Mouse (Mus musculus) olfactory bulb, adult 2 months (tissue): Measurements from ENCODE around the gene Gm7534. TPM values are rescaled to one million over a fixed set of nuclear protein-coding genes. Genes with fewer than 3 reads are reported as not detected.
"Not testable (repeated sequence)": the region's sequence is repeated elsewhere in the genome, so short reads cannot be mapped to it uniquely, and the experiment has no call there.

Source experiments
- H3K27ac ChIP-seq: fragments of 200-500 bp; 2 replicates; pipeline ENCODE4 v1.5.1; 2012; ENCODE audit warnings: low read depth, low read length; ENCODE audit not compliant: insufficient read depth
- H3K4me1 ChIP-seq: fragments of 200-500 bp; 2 replicates; pipeline ENCODE4 v1.6.1; 2012; ENCODE audit warnings: low read length; ENCODE audit not compliant: control insufficient read depth, insufficient read depth
- H3K4me3 ChIP-seq: fragments of 200-500 bp; 2 replicates; pipeline ENCODE4 v1.5.1; 2012; ENCODE audit warnings: mild to moderate bottlenecking, low read depth, low read length, moderate library complexity; ENCODE audit not compliant: insufficient read depth
- CTCF ChIP-seq: fragments of 200-500 bp; IDR thresholded peaks from 2 replicates; pipeline ENCODE4 v1.5.1; 2012; ENCODE audit warnings: low read depth, mild to moderate bottlenecking, low read length, moderate library complexity; ENCODE audit not compliant: insufficient read depth
- POLR2A ChIP-seq: fragments of 200-500 bp; IDR thresholded peaks from 2 replicates; pipeline ENCODE4 v1.6.1; 2012; ENCODE audit warnings: mild to moderate bottlenecking, low read depth, low read length, moderate library complexity; ENCODE audit not compliant: insufficient read depth
- WGBS: fragments of 180-500 bp; shearing (Covaris S2); methylation state at CpG from one replicate; pipeline ENCODE4 v1.1.7; 2018; 5-methylcytosine and 5-hydroxymethylcytosine counted together
- polyA plus RNA-seq: library from polyadenylated mRNA; stranded (reverse); fragments of >200 nt; gene quantifications from 2 replicates; pipeline ENCODE4 v1.2.4, GENCODE M21; 2012; ENCODE audit warnings: low replicate concordance; ENCODE audit not compliant: missing spikeins, insufficient read depth, insufficient read length

The Gm7534 gene
- polyA plus RNA-seq, 1 experiment: not detected

- no peak for TF ChIP-seq POLR2A
- TF ChIP-seq CTCF: no peak
- WGBS: 48% methylated on average over 3 of the region's 3 CpGs
- Histone ChIP-seq H3K4me3 (no peak overlapping the region), H3K4me1 (no peaks in the 10 kb centered on the region), H3K27ac (no peak overlapping the region)
Observed at GRCm38 (mm10) chr4:134172391-134172790, 30.4 kb downstream of the Gm7534 start.

GRCm38 (mm10) chr4:134166906-134167305 is 35.9 kb downstream of the Gm7534 start:
- WGBS: 93% methylated on average over 3 of the region's 3 CpGs
- no peak for TF ChIP-seq POLR2A
- no peak for TF ChIP-seq CTCF
- Histone ChIP-seq H3K27ac (no peak overlapping the region), H3K4me1 (no peaks in the 10 kb centered on the region), H3K4me3 (no peak overlapping the region)

DNA sequence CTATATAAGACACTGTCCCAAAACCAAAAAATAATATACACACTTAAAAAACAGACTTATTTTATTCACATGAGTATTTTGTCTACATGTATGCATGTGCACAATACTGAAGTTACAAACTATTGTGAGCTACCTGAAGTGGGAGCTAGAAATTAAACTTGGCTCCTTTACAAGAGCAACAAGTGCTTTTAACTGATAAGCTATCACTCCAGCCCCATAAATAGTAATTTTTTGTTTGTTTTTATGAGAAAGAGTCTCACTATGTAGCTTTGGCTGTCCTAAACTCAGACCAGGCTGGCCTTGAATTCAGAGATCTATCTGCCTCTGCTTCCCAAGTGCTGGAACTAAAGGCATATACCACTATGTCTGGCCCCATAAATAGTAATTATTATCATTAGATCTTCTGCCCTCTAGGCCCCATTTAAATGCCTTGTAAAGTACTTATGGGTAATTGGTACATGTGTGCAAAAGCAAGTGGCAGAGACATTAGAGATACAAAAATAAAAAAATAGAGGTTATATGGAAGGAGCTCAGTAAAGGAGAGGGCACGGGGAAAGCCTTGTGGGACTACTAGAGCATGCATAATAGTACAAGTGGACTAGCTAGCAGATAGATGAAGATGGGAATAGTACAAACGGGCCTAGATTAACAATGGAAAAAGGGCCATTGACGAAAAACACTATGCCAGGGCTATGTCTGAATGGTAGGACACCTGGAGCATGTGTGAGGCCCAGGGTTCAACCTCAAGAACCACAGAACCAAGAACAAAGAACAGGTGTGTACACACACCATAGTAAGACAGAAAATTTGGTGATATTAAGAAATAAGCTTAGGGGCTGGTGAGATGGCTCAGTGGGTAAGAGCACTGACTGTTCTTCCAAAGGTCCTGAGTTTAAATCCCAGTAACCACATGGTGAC is 37.0 kb downstream of the Gm7534 start:
- no peaks in the 10 kb centered on the region for H3K4me1 ChIP-seq
- no peak overlapping the region for H3K4me3 ChIP-seq
- TF ChIP-seq CTCF: no peak
- no peak for TF ChIP-seq POLR2A
- H3K27ac ChIP-seq: no peak overlapping the region
- 83% methylated on average over 3 of the region's 3 CpGs for WGBS

GRCm38 (mm10) chr4:134165024-134165423 is 37.8 kb downstream of the Gm7534 start:
- no peak overlapping the region for H3K27ac ChIP-seq
- 67% methylated on average over 6 of the region's 6 CpGs for WGBS
- H3K4me1 ChIP-seq: no peaks in the 10 kb centered on the region
- H3K4me3 ChIP-seq: no peak overlapping the region
- TF ChIP-seq POLR2A (no peak), CTCF (no peak)

DNA sequence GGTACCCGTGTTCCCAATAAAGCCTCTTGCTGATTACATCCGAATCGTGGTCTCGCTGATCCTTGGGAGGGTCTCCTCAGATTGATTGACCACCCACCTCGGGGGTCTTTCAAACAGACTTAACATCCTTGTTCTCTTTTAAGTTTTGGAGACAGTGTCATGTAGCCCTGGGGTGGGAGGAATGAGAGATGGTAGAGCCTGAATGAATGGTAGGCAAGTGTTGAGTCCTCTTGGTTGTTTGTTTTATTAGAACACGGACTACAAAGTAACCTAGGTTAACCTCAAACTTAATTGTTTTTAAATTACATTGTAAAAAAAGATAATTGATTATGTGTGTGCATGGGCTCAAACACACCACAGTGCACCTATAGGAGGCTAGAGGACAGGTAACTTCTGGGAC is 38.2 kb downstream of the Gm7534 start:
- TF ChIP-seq CTCF (no peak), POLR2A (no peak)
- Histone ChIP-seq H3K27ac (no peak overlapping the region), H3K4me1 (no peaks in the 10 kb centered on the region), H3K4me3 (no peak overlapping the region)
- 95% methylated on average over 5 of the region's 6 CpGs for WGBS

DNA sequence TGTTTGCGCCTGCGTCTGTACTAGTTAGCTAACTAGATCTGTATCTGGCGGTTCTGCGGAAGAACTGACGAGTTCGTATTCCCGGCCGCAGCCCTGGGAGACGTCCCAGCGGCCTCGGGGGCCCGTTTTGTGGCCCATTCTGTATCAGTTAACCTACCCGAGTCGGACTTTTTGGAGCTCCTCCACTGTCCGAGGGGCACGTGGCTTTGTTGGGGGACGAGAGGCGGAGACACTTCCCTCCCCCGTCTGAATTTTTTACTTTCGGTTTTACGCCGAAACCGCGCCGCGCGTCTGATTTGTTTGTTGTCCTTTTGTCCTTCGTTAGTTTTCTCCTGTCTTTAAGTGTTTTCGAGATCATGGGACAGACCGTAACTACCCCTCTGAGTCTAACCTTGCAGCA is 42.7 kb downstream of the Gm7534 start:
- not testable (repeated sequence) for H3K4me1 ChIP-seq
- Histone ChIP-seq H3K27ac (peak overlapping the region; percentile 42; the same call in 1 of the 2 replicates), H3K4me3 (peak overlapping the region; percentile 56)
- WGBS: 16% methylated on average over 30 of the region's 30 CpGs

- 88% methylated on average over 6 of the region's 6 CpGs for WGBS
- TF ChIP-seq CTCF (no peak), POLR2A (no peak)
- Histone ChIP-seq H3K4me1 (peaks cover 4% of the 10 kb centered on the region; the same call in 1 of the 2 replicates), H3K4me3 (no peak overlapping the region), H3K27ac (no peak overlapping the region)
Observed at GRCm38 (mm10) chr4:134158774-134159173, 44.0 kb downstream of the Gm7534 start.

DNA sequence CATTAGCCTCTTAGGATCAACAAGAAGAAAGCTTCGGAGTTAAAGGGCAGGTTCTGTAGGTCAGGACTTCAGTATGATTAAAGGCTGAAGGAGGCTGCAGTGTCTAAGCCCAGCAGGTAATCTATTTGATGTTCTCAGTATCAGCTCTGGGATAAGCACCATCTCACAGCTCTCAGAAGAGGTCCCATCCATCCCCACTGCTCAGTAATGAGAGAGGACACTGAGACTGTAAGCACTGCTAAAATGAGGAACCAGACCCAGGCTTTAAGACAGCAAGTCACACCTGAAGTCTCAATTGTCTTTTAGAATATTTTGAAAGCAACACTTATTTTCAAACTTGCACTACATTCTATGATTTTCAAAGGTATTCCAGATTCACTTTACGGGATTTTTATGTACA is 45.2 kb downstream of the Gm7534 start:
- peaks cover 4% of the 10 kb centered on the region; the same call in 1 of the 2 replicates for H3K4me1 ChIP-seq
- TF ChIP-seq CTCF (no peak), POLR2A (no peak)
- H3K4me3 ChIP-seq: no peak overlapping the region
- 91% methylated on average over 2 of the region's 2 CpGs for WGBS
- no peak overlapping the region for H3K27ac ChIP-seq

- no peak overlapping the region for H3K4me3 ChIP-seq
- H3K4me1 ChIP-seq: peaks cover 4% of the 10 kb centered on the region; the same call in 1 of the 2 replicates
- H3K27ac ChIP-seq: no peak overlapping the region
- no peak for TF ChIP-seq POLR2A
- no peak for TF ChIP-seq CTCF
- WGBS: 33% methylated on average over 8 of the region's 8 CpGs
Observed at GRCm38 (mm10) chr4:134156744-134157143, 46.1 kb downstream of the Gm7534 start.

- WGBS: 91% methylated on average over 10 of the region's 10 CpGs
- H3K4me3 ChIP-seq: no peak overlapping the region
- H3K4me1 ChIP-seq: peaks cover 4% of the 10 kb centered on the region; the same call in 1 of the 2 replicates
- no peak for TF ChIP-seq POLR2A
- TF ChIP-seq CTCF: no peak
- no peak overlapping the region for H3K27ac ChIP-seq
Observed at GRCm38 (mm10) chr4:134155961-134156465, 46.8 kb downstream of the Gm7534 start.
